Mouse (Mus musculus) thymus, postnatal 14 days (tissue): Measurements from ENCODE around the gene Sardh.
A peak's percentile ranks its signal among the peaks of the same experiment; 100 is the strongest.

Experiments
- DNase-seq: peaks from one replicate; pipeline ENCODE4 v3.0.0; 2021

Gene Sardh

DNA sequence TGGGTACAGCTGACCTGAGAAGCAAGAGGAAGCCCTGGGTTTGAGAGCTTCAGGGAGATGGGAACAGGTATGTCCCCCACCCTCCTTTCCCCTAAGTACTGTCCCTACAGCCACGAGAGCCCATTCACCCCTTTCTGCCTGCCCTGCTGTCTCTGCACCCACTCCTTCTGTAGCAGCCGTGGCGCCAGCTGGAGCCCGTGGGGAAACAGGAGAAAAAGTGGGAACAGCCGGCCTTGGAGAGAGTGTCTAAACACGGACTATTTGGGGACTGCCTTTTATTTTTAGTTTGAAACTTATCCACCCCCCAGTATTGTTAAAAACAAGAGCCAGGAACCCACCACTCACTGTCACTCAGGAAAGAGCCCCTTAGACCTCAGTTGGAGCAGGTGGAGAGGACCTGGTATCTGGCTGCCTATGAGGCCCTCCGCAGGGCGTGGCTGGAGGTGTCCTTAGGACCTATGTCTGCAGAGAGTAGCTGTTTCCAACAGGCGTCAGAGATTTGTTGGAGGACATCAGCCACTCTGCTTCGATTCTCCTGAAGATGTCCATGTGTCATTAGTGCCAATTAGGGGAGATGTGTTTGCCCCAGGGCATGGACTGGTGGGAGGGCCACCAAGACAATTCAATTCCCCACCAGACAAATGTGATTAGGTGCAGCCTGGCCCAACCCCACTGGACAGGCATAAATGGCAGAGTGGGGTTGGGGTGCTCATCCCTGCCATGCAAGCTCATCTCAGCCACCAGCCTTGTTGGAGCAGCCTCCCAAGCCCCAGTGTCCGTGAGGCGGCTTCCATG is 83.1 kb downstream of the Sardh start, which contains the start of gene Dbh:
TSS of gene Dbh (plus strand) at position 438 of the 795 bp plus-strand sequence.
- no peak for DNase-seq

DNA sequence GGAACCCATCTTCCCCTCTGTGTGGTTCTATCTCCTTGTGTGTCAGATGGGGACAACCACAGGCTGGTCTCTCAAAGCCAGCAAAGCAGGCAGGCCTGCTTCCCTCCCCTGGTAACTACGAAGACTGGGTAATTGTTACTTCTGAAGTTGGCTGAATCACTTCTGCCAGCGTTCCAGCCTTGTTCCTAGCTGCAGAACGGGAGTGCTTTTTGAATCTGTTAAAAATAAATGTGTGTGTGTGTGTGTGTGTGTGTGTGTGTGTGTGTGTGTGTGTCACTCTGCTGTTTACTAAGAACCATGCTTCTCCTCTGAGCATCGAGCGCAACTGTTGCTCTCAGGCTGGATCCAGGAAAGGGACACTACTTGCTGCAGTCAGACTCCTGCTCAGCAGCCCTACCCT is 84.3 kb downstream of the Sardh start:
- no peak for DNase-seq

DNA sequence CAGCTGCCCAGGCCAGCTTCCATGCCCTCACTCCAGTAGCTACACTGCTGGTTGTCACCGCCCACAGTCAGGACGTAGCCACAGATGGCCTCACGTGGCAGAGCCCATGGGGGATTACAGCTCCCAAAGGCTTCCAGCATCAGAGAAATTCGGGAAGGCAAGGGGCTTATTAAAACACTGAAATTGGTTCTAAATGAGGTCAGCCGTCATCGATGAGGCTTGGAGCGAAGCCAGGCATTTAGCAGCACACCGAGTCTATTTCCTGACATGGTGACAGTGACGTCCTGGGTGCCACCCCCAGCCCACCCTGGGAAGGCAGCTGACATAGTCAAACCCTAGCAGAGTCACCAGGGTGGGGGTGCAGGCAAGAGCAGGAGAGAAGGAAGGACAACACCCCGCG is 85.5 kb downstream of the Sardh start:
- no peak for DNase-seq

DNA sequence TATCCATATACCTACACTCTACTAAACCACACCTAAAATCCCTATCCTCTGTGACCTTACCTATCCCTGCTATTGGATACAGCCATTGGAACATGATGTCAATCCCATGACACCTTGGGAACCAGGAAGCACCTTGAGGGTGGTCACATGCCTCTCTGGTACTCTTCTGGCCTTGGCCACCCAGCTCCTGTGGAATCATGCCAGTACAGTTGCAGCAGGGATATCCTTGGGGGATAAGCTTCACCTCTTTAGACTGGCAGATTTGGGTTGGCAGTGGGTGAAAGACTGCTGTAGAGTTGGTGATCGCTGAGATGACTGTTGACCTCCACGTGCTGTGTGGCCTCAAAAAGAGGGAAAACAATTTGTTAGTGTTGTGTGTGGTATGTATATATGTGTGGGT is 86.6 kb downstream of the Sardh start:
- no peak for DNase-seq

DNA sequence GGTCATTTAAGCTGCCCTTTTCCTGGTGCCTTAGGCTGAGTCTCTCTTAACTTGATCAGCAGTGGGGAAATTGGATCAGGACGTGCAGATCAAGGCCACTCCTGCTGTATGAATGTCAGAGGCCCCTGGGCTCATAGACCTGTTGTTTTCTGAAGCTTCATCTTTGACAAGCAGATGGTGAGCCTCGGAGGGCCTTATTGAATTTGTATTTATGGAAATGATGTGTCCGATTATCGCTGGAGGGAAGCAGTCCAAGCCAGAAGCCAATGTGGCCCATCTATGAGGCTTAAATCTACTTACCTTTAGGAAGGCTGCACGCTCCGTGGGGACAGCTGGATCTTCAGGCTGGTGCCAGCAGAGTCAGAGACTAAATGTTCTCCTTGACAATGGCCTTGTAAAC is 91.5 kb downstream of the Sardh start:
- no peak for DNase-seq

DNA sequence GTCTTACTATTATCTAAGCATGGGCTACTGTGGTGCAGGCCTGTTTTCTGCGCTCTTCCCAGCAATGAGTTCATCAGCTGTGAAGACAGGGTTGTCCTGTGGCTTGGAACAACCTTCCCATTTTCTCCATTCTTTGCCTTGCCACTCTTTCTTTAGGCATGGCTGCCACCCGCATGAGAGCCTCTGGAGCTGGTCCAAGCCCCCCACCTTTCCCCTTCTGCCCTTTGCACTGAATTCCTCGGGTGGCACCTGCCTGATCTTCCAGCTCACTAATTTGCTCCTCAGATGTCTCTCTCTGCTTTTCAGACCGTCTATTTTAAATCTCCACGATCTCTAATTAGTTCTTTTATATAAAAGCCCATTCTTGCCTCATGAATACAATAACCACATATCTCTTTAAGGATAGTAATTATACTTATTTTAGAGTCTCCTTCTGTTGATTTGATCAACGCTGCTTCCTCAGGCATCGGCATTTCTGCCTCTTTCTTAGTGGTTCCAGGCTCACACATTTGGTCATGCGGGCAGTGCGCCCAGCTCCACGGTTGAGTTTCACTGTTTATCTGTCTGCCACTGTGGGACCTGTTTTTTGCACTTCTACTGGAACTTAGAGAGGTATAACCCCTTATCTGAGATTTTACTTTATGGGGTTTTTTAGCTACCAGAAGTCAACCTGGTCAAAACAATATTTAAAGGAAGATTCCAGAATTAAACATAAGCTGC is 93.5 kb downstream of the Sardh start:
- DNase-seq = no peak

DNA sequence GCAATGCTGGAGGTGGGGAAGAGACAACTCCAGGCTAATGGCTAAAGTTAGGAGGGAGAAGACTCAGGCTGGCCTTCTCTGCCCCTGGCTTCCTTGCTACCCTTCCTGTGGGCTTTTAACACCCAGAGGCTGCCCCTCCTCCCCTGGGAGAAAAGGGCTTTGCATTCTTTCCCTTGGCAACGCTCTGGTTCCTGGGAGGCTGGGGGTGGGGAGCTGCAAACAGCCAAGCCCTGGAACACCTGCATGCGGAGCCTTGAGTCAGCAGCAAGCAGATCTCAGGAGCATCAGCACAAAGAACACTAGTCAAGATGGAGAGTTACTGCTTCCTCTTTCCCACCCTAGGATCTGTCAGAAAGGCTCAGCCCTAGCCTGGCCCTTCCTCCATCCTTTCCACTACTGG is 98.7 kb downstream of the Sardh start:
- DNase-seq = no peak

DNA sequence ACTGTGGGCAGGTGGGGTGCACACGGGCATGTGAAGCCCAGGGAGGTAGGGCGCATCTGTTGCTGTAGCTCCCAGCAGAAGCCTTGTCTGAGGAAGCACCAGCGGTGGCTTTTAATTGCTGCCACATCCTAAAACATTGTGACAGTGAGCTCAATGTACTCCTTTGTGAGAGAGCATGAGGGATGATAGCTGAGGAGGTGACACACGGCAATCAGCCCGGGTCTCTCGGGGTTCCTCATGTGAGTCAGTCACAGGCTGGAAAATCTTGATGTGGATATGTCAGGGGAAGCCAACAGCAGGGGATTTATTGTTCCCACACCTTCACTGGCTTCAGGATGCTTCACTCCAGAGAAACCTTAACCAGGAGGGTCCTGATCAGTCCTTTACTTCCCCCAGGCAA is 101.3 kb downstream of the Sardh start:
- DNase-seq = no peak

DNA sequence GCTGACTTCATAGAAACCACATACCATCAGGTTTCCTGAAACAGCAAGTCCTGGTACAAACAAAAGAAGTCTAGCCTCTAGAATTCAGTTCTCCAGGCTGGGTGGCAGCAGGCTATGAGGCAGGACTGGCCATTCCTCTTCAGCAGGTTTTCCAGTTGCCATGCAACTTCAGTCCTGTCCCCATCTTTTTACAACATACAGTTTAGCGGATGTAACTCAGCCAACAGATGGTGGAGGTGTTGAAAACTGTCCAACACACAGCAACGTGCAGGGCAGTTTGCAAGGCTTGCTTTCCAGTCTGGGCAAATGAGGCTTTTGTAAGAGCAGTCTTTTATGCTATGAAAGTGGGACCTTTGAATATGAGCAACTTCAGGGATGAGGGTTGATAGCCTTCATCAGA is 103.2 kb downstream of the Sardh start:
- no peak for DNase-seq

DNA sequence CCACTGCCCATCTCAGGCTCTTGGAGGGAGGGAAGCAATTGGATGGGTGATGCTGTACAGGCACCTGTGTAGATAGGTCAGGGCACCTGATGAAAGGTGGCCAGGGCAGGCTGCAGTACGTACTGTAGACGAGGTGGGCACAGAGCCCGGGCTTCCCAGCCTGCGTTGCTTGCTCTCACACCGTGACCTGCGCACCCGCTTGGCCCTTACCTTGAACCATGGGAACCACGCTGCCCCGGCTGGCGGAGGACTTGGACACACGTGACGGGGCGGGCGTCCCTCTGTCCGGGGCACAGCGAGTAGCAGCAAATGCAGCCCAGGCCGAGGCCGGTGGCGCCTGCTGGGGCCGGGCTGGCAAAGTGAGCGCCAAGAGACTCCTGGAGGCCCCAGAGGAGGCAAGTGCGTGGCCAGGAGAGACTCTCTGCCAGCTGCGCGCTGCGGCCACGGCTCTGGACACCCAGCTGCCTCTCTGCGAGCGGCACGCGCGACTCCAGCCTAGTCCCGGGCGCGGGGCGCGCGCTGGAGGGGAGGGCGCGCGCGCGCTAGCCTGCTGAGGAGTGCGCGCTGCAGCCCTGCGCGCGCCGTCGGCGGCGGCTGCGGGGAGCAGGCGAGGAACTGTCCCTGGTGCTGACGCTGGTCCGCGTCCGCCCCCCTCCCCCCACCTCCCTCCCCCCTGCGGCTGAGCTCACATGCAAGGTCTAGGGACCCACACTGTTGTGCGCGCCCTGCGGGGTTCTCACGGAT is 106.0 kb downstream of the Sardh start, which contains the start of gene Fam163b:
TSS of gene Fam163b (minus strand) at position 542 of the 744 bp plus-strand sequence.
- peak; percentile 80 for DNase-seq
